Mouse (Mus musculus): ENCODE data around the gene Gm20521. TPM values are rescaled to one million over a fixed set of nuclear protein-coding genes. Genes with fewer than 3 reads are reported as not detected.
"Not testable (repeated sequence)": the region's sequence is repeated elsewhere in the genome, so short reads cannot be mapped to it uniquely, and the experiment has no call there.

The Gm20521 gene
- polyA plus RNA-seq, 1 experiment from 2014 or later, result not detected

GRCm38 (mm10) chr14:54947008-54947407 is 63.8 kb downstream of the Gm20521 start:
- H3K4me1 ChIP-seq (ENCODE audit: control insufficient read depth, insufficient read depth, low read length); H3K9me3 ChIP-seq (replicated peaks; ENCODE audit: control insufficient read depth, low read length); ATAC-seq (replicated peaks; ENCODE audit: extremely low read depth, insufficient read depth, low FRiP score); H3K9ac ChIP-seq (ENCODE audit: low read length); H3K27ac ChIP-seq (ENCODE audit: low read length); H3K27me3 ChIP-seq (ENCODE audit: control insufficient read depth, insufficient read depth, low read length); H3K4me2 ChIP-seq (ENCODE audit: low read depth, low read length); H3K4me3 ChIP-seq (ENCODE audit: low read length): not testable (repeated sequence)
- peaks cover 34% of the 10 kb centered on the region for H3K36me3 ChIP-seq (ENCODE audit: control insufficient read depth, insufficient read depth)
- WGBS, result 82% methylated on average over 8 of the region's 11 CpGs

Other genes with a start within 250 kb of the Gm20521 start
- gene Gm17606, start 242.5 kb upstream of the Gm20521 start, polyA plus RNA-seq (2015; fragmentation: Nextera tagmentation; extraction: Ambion mirVana), result not detected in 2 replicates
- gene Cdh24, start 242.1 kb upstream of the Gm20521 start, polyA plus RNA-seq (2015; fragmentation: Nextera tagmentation; extraction: Ambion mirVana), result 1.4 and 1.9 TPM in 2 replicates
- gene 1700123O20Rik, start 197.2 kb upstream of the Gm20521 start, polyA plus RNA-seq (2015; fragmentation: Nextera tagmentation; extraction: Ambion mirVana), result 42.8 and 49.8 TPM in 2 replicates
- gene Acin1, start 196.5 kb upstream of the Gm20521 start, polyA plus RNA-seq (2015; fragmentation: Nextera tagmentation; extraction: Ambion mirVana), result 69.1 and 73.5 TPM in 2 replicates
- 0.17 and 0.18 TPM in 2 replicates for gene Gm29776, start 184.6 kb upstream of the Gm20521 start, polyA plus RNA-seq (2015; fragmentation: Nextera tagmentation; extraction: Ambion mirVana)
- not detected in 2 replicates for gene Cebpe, start 171.3 kb upstream of the Gm20521 start, polyA plus RNA-seq (2015; fragmentation: Nextera tagmentation; extraction: Ambion mirVana)
- 3.2 and 4.0 TPM in 2 replicates for gene Slc7a8, start 101.5 kb upstream of the Gm20521 start, polyA plus RNA-seq (2015; fragmentation: Nextera tagmentation; extraction: Ambion mirVana)
- not detected in 2 replicates for gene Rnf212b, start 69.3 kb upstream of the Gm20521 start, polyA plus RNA-seq (2015; fragmentation: Nextera tagmentation; extraction: Ambion mirVana)
- gene Homez, start 12.5 kb upstream of the Gm20521 start, polyA plus RNA-seq (2015; fragmentation: Nextera tagmentation; extraction: Ambion mirVana), result 4.9 and 6.4 TPM in 2 replicates
- gene Ppp1r3e, start 5.9 kb upstream of the Gm20521 start, polyA plus RNA-seq (2015; fragmentation: Nextera tagmentation; extraction: Ambion mirVana), result 0.59 and 1.4 TPM in 2 replicates
- gene Bcl2l2, start 64 bp upstream of the Gm20521 start, polyA plus RNA-seq (2015; fragmentation: Nextera tagmentation; extraction: Ambion mirVana), result 3.3 and 4.3 TPM in 2 replicates
- gene Pabpn1, start 9.1 kb downstream of the Gm20521 start, polyA plus RNA-seq (2015; fragmentation: Nextera tagmentation; extraction: Ambion mirVana), result 61.9 and 68.4 TPM in 2 replicates
- 27.2 and 31.9 TPM in 2 replicates for gene Slc22a17, start 29.7 kb downstream of the Gm20521 start, polyA plus RNA-seq (2015; fragmentation: Nextera tagmentation; extraction: Ambion mirVana)
- gene Efs, start 42.7 kb downstream of the Gm20521 start, polyA plus RNA-seq (2015; fragmentation: Nextera tagmentation; extraction: Ambion mirVana), result 13.4 and 14.4 TPM in 2 replicates
- gene Il25, start 49.3 kb downstream of the Gm20521 start, polyA plus RNA-seq (2015; fragmentation: Nextera tagmentation; extraction: Ambion mirVana), result not detected in 2 replicates
- gene Cmtm5, start 52.8 kb downstream of the Gm20521 start, polyA plus RNA-seq (2015; fragmentation: Nextera tagmentation; extraction: Ambion mirVana), result 0.86 and 1.3 TPM in 2 replicates
- 2,302 and 2,585 TPM in 2 replicates for gene Myh6, start 83.5 kb downstream of the Gm20521 start, polyA plus RNA-seq (2015; fragmentation: Nextera tagmentation; extraction: Ambion mirVana)
- not detected in 2 replicates for gene Gm17428, start 93.5 kb downstream of the Gm20521 start, polyA plus RNA-seq (2015; fragmentation: Nextera tagmentation; extraction: Ambion mirVana)
- gene Myh7, start 111.2 kb downstream of the Gm20521 start, polyA plus RNA-seq (2015; fragmentation: Nextera tagmentation; extraction: Ambion mirVana), result 6,075 and 6,619 TPM in 2 replicates
- 63.3 and 68.1 TPM in 2 replicates for gene Ngdn, start 132.0 kb downstream of the Gm20521 start, polyA plus RNA-seq (2015; fragmentation: Nextera tagmentation; extraction: Ambion mirVana)
- gene Zfhx2, start 208.9 kb downstream of the Gm20521 start, polyA plus RNA-seq (2015; fragmentation: Nextera tagmentation; extraction: Ambion mirVana), result 2.5 and 3.0 TPM in 2 replicates
- 16.1 and 16.9 TPM in 2 replicates for gene Thtpa, start 211.3 kb downstream of the Gm20521 start, polyA plus RNA-seq (2015; fragmentation: Nextera tagmentation; extraction: Ambion mirVana)
- gene Ap1g2, start 223.2 kb downstream of the Gm20521 start, polyA plus RNA-seq (2015; fragmentation: Nextera tagmentation; extraction: Ambion mirVana), result 10.4 and 14.2 TPM in 2 replicates
- 0.09 and 0.25 TPM in 2 replicates for gene Jph4, start 233.5 kb downstream of the Gm20521 start, polyA plus RNA-seq (2015; fragmentation: Nextera tagmentation; extraction: Ambion mirVana)

Data from heart, embryonic 16.5 days (tissue).